Mouse (Mus musculus): Measurements from ENCODE around the gene Dusp14. TPM values are rescaled to one million over a fixed set of nuclear protein-coding genes. Genes with fewer than 3 reads are reported as not detected.

The Dusp14 gene
- polyA plus RNA-seq, 1 experiment from 2014 or later: 14.8 TPM

DNA sequence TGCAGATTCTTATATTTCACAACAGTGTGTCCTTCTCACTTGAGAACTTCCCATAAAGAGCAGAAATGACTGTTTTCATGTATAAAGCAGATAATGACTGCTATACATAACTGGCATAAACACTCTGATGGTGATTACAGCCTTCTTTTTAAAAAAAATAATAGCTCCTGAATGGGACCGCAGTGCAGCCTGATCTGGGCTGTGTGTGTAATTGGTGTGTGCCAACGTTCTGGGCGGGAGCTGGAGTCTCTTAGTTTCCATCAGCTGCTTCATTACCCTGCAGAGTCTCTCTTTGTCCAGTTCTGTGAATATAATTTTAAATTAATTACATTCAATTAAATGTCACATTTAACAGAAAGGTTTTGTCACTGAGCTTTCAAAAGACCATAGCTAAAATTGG lies 70.1 kb downstream of the Dusp14 start:
- Histone ChIP-seq H3K4me1 (replicated peaks; ENCODE audit: control insufficient read depth, insufficient read depth, low read length) (no peaks in the 10 kb centered on the region), H3K4me3 (ENCODE audit: low read depth, low read length) (no peak overlapping the region), H3K9me3 (ENCODE audit: control insufficient read depth, low read length) (no peaks in the 10 kb centered on the region), H3K9ac (ENCODE audit: low read depth, low read length) (no peak overlapping the region), H3K27ac (ENCODE audit: low read depth, low read length) (no peak overlapping the region), H3K36me3 (ENCODE audit: control insufficient read depth, insufficient read depth, low read length) (peaks cover 4% of the 10 kb centered on the region; the same call in 1 of the 2 replicates), H3K27me3 (ENCODE audit: control insufficient read depth, insufficient read depth, low read length) (no peaks in the 10 kb centered on the region), H3K4me2 (replicated peaks; ENCODE audit: low read depth, low read length) (no peak overlapping the region)
- no peak for DNase-seq (ENCODE audit: low spot score)
- no peak for ATAC-seq (ENCODE audit: low FRiP score)
- WGBS: 93% methylated on average over 3 of the region's 3 CpGs

Other genes with a start within 250 kb of the Dusp14 start
- gene Hnf1b, start 219.2 kb downstream of the Dusp14 start, polyA plus RNA-seq (2014; fragmentation: Nextera tagmentation; extraction: Ambion mirVana): 0.32 TPM in 1 of 2 replicates, not detected in the other
- gene Ddx52, start 127.2 kb downstream of the Dusp14 start, polyA plus RNA-seq (2014; fragmentation: Nextera tagmentation; extraction: Ambion mirVana): 46.8 and 47.4 TPM in 2 replicates
- 21.5 and 22.8 TPM in 2 replicates for gene Synrg, start 104.8 kb downstream of the Dusp14 start, polyA plus RNA-seq (2014; fragmentation: Nextera tagmentation; extraction: Ambion mirVana)
- gene Tada2a, start 60.3 kb upstream of the Dusp14 start, polyA plus RNA-seq (2014; fragmentation: Nextera tagmentation; extraction: Ambion mirVana): 32.7 and 34.7 TPM in 2 replicates
- gene Acaca, start 60.4 kb upstream of the Dusp14 start, polyA plus RNA-seq (2014; fragmentation: Nextera tagmentation; extraction: Ambion mirVana): 31.1 and 35.3 TPM in 2 replicates
- not detected in 2 replicates for gene Gm11437, start 98.2 kb upstream of the Dusp14 start, polyA plus RNA-seq (2014; fragmentation: Nextera tagmentation; extraction: Ambion mirVana)